Mouse (Mus musculus): ENCODE results near the gene Slc17a9. TPM values are rescaled to one million over a fixed set of nuclear protein-coding genes. Genes with fewer than 3 reads are reported as not detected.

Gene Slc17a9
- total and polyA plus RNA-seq, 2 experiments from 2014 or later: 0.55 TPM; not detected in 1

- no peaks in the 10 kb centered on the region for H3K4me1 ChIP-seq (ENCODE audit: insufficient read depth, low read length)
- no peak for ATAC-seq (ENCODE audit: low FRiP score)
- no peaks in the 10 kb centered on the region for H3K27me3 ChIP-seq (ENCODE audit: insufficient read depth, low read length)
- peak; percentile 46 for DNase-seq (ENCODE audit: low spot score)
- no peak overlapping the region for H3K4me2 ChIP-seq (ENCODE audit: low read depth, low read length, poor library complexity, severe bottlenecking)
- no peak for TF ChIP-seq CTCF (IDR thresholded peaks at IDR 0.05)
- no peaks in the 10 kb centered on the region for H3K9me3 ChIP-seq (ENCODE audit: low read length)
- no peak overlapping the region for H3K27ac ChIP-seq (ENCODE audit: low read depth, low read length)
- no peaks in the 10 kb centered on the region for H3K36me3 ChIP-seq (ENCODE audit: insufficient read depth, low read length)
- 34% methylated on average over 11 of the region's 11 CpGs for WGBS
- H3K9ac ChIP-seq (replicated peaks; ENCODE audit: low read length, poor library complexity, severe bottlenecking): no peak overlapping the region
- H3K4me3 ChIP-seq (ENCODE audit: low read depth, low read length): no peak overlapping the region
These were observed 39.9 kb downstream of the Slc17a9 start for GRCm38 (mm10) chr2:180764986-180765385.

- DNase-seq (ENCODE audit: low spot score): no peak
- no peak for TF ChIP-seq CTCF (IDR thresholded peaks at IDR 0.05)
- Histone ChIP-seq H3K4me3 (ENCODE audit: low read depth, low read length) (no peak overlapping the region), H3K9me3 (ENCODE audit: low read length) (no peaks in the 10 kb centered on the region), H3K4me2 (ENCODE audit: low read depth, low read length, poor library complexity, severe bottlenecking) (no peak overlapping the region), H3K9ac (replicated peaks; ENCODE audit: low read length, poor library complexity, severe bottlenecking) (no peak overlapping the region), H3K27ac (ENCODE audit: low read depth, low read length) (no peak overlapping the region), H3K4me1 (ENCODE audit: insufficient read depth, low read length) (no peaks in the 10 kb centered on the region), H3K36me3 (ENCODE audit: insufficient read depth, low read length) (no peaks in the 10 kb centered on the region), H3K27me3 (ENCODE audit: insufficient read depth, low read length) (no peaks in the 10 kb centered on the region)
- WGBS: 75% methylated on average over 7 of the region's 7 CpGs
- ATAC-seq (ENCODE audit: low FRiP score): no peak
These were observed 40.6 kb downstream of the Slc17a9 start for GRCm38 (mm10) chr2:180765713-180766112.

GRCm38 (mm10) chr2:180775223-180775622 lies 50.2 kb downstream of the Slc17a9 start:
- no peak for DNase-seq (ENCODE audit: low spot score)
- Histone ChIP-seq H3K27ac (ENCODE audit: low read depth, low read length) (no peak overlapping the region), H3K4me3 (ENCODE audit: low read depth, low read length) (peak overlapping the region; percentile 16; the same call in 1 of the 2 replicates), H3K4me2 (ENCODE audit: low read depth, low read length, poor library complexity, severe bottlenecking) (no peak overlapping the region), H3K9me3 (ENCODE audit: low read length) (no peaks in the 10 kb centered on the region), H3K9ac (replicated peaks; ENCODE audit: low read length, poor library complexity, severe bottlenecking) (no peak overlapping the region), H3K36me3 (ENCODE audit: insufficient read depth, low read length) (no peaks in the 10 kb centered on the region), H3K4me1 (ENCODE audit: insufficient read depth, low read length) (no peaks in the 10 kb centered on the region), H3K27me3 (ENCODE audit: insufficient read depth, low read length) (peaks cover 57% of the 10 kb centered on the region)
- no peak for ATAC-seq (ENCODE audit: low FRiP score)
- no peak for TF ChIP-seq CTCF (IDR thresholded peaks at IDR 0.05)
- 3% methylated on average over 12 of the region's 12 CpGs for WGBS

GRCm38 (mm10) chr2:180775641-180776040 lies 50.6 kb downstream of the Slc17a9 start:
- Histone ChIP-seq H3K27ac (ENCODE audit: low read depth, low read length) (no peak overlapping the region), H3K4me3 (ENCODE audit: low read depth, low read length) (peak overlapping the region; percentile 35), H3K4me2 (ENCODE audit: low read depth, low read length, poor library complexity, severe bottlenecking) (peak overlapping the region; percentile 46)

GRCm38 (mm10) chr2:180776793-180777192 lies 51.7 kb downstream of the Slc17a9 start, which contains the start of gene Bhlhe23:
Bhlhe23 (minus strand) TSS chr2:180776900.
- no peak for TF ChIP-seq CTCF (IDR thresholded peaks at IDR 0.05)
- Histone ChIP-seq H3K9me3 (ENCODE audit: low read length) (no peaks in the 10 kb centered on the region), H3K36me3 (ENCODE audit: insufficient read depth, low read length) (no peaks in the 10 kb centered on the region), H3K4me3 (ENCODE audit: low read depth, low read length) (peak within 1 kb of the TSS; percentile 35), H3K4me1 (ENCODE audit: insufficient read depth, low read length) (no peaks in the 10 kb centered on the region), H3K9ac (replicated peaks; ENCODE audit: low read length, poor library complexity, severe bottlenecking) (peak within 1 kb of the TSS; percentile 39; the same call in 1 of the 2 replicates), H3K27ac (ENCODE audit: low read depth, low read length) (no peak within 1 kb of the TSS), H3K27me3 (ENCODE audit: insufficient read depth, low read length) (peaks cover 63% of the 10 kb centered on the region), H3K4me2 (ENCODE audit: low read depth, low read length, poor library complexity, severe bottlenecking) (peak within 1 kb of the TSS; percentile 46)
- no peak for DNase-seq (ENCODE audit: low spot score)
- no peak for ATAC-seq (ENCODE audit: low FRiP score)
- WGBS: 2% methylated on average over 28 of the region's 28 CpGs

More at GRCm38 (mm10) chr2:180775641-180776040, 50.6 kb downstream of the Slc17a9 start:
- ATAC-seq (ENCODE audit: low FRiP score): no peak; the same call in 1 of the 2 replicates
- Histone ChIP-seq H3K9me3 (ENCODE audit: low read length) (no peaks in the 10 kb centered on the region), H3K36me3 (ENCODE audit: insufficient read depth, low read length) (no peaks in the 10 kb centered on the region), H3K9ac (replicated peaks; ENCODE audit: low read length, poor library complexity, severe bottlenecking) (no peak overlapping the region), H3K4me1 (ENCODE audit: insufficient read depth, low read length) (no peaks in the 10 kb centered on the region), H3K27me3 (ENCODE audit: insufficient read depth, low read length) (peaks cover 59% of the 10 kb centered on the region)
- no peak for TF ChIP-seq CTCF (IDR thresholded peaks at IDR 0.05)
- DNase-seq (ENCODE audit: low spot score): no peak
- 2% methylated on average over 15 of the region's 15 CpGs for WGBS

- TF ChIP-seq CTCF (IDR thresholded peaks at IDR 0.05): peak; percentile 99
- no peaks in the 10 kb centered on the region for H3K4me1 ChIP-seq (ENCODE audit: insufficient read depth, low read length)
- no peak overlapping the region for H3K9ac ChIP-seq (replicated peaks; ENCODE audit: low read length, poor library complexity, severe bottlenecking)
- H3K4me2 ChIP-seq (ENCODE audit: low read depth, low read length, poor library complexity, severe bottlenecking): no peak overlapping the region
- peak; percentile 83 for DNase-seq (ENCODE audit: low spot score)
- no peak overlapping the region for H3K27ac ChIP-seq (ENCODE audit: low read depth, low read length)
- 0 out of 2 replicates have a peak, but pooled peaks have one; percentile 41 for ATAC-seq (ENCODE audit: low FRiP score)
- H3K36me3 ChIP-seq (ENCODE audit: insufficient read depth, low read length): no peaks in the 10 kb centered on the region
- no peaks in the 10 kb centered on the region for H3K9me3 ChIP-seq (ENCODE audit: low read length)
- 24% methylated on average over 12 of the region's 12 CpGs for WGBS
- peaks cover 49% of the 10 kb centered on the region for H3K27me3 ChIP-seq (ENCODE audit: insufficient read depth, low read length)
- H3K4me3 ChIP-seq (ENCODE audit: low read depth, low read length): no peak overlapping the region
These were observed 54.4 kb downstream of the Slc17a9 start for GRCm38 (mm10) chr2:180779226-180780104.

Measured in midbrain, postnatal 0 days (tissue).